Mouse (Mus musculus): Measurements from ENCODE around the gene Pde4d. TPM values are rescaled to one million over a fixed set of nuclear protein-coding genes. Genes with fewer than 3 reads are reported as not detected.

The Pde4d gene
- polyA plus RNA-seq, 1 experiment from 2014 or later = 19.1 TPM

- peaks cover 5% of the 10 kb centered on the region; the same call in 1 of the 2 replicates for H3K4me1 ChIP-seq
- H3K9ac ChIP-seq = no peak overlapping the region
- H3K36me3 ChIP-seq = no peaks in the 10 kb centered on the region
- no peak overlapping the region for H3K27ac ChIP-seq (replicated peaks)
- peak; percentile 63; the same call in 1 of the 2 replicates for ATAC-seq (ENCODE audit: insufficient number of reproducible peaks, low FRiP score, low TSS enrichment, low read depth)
- no peaks in the 10 kb centered on the region for H3K27me3 ChIP-seq
- no peak overlapping the region for H3K4me3 ChIP-seq (replicated peaks)
- H3K4me2 ChIP-seq (replicated peaks) = no peak overlapping the region
- WGBS = 77% methylated on average over 5 of the region's 5 CpGs
- H3K9me3 ChIP-seq (replicated peaks) = no peaks in the 10 kb centered on the region
Measured at GRCm38 (mm10) chr13:109806193-109806966, 1356.6 kb downstream of the Pde4d start.

- H3K36me3 ChIP-seq = no peaks in the 10 kb centered on the region
Measured at GRCm38 (mm10) chr13:109807036-109807435, 1357.3 kb downstream of the Pde4d start.

GRCm38 (mm10) chr13:109807446-109807845 is 1357.7 kb downstream of the Pde4d start:
- no peak overlapping the region for H3K4me2 ChIP-seq (replicated peaks)
- no peak overlapping the region for H3K4me3 ChIP-seq (replicated peaks)
- no peak overlapping the region for H3K9ac ChIP-seq
- peaks cover 5% of the 10 kb centered on the region; the same call in 1 of the 2 replicates for H3K4me1 ChIP-seq
- no peaks in the 10 kb centered on the region for H3K27me3 ChIP-seq
- 41% methylated on average over 3 of the region's 3 CpGs for WGBS
- no peaks in the 10 kb centered on the region for H3K36me3 ChIP-seq
- no peak overlapping the region for H3K27ac ChIP-seq (replicated peaks)
- no peaks in the 10 kb centered on the region for H3K9me3 ChIP-seq (replicated peaks)
- no peak for ATAC-seq (ENCODE audit: insufficient number of reproducible peaks, low FRiP score, low TSS enrichment, low read depth)

More at GRCm38 (mm10) chr13:109807036-109807435, 1357.3 kb downstream of the Pde4d start:
- H3K9ac ChIP-seq = no peak overlapping the region
- no peak overlapping the region for H3K27ac ChIP-seq (replicated peaks)
- peaks cover 5% of the 10 kb centered on the region; the same call in 1 of the 2 replicates for H3K4me1 ChIP-seq
- H3K9me3 ChIP-seq (replicated peaks) = no peaks in the 10 kb centered on the region
- 85% methylated on average over 2 of the region's 2 CpGs for WGBS
- no peak overlapping the region for H3K4me3 ChIP-seq (replicated peaks)
- ATAC-seq (ENCODE audit: insufficient number of reproducible peaks, low FRiP score, low TSS enrichment, low read depth) = no peak
- no peaks in the 10 kb centered on the region for H3K27me3 ChIP-seq
- no peak overlapping the region for H3K4me2 ChIP-seq (replicated peaks)

- Histone ChIP-seq H3K4me3 (replicated peaks) (no peak overlapping the region), H3K36me3 (no peaks in the 10 kb centered on the region), H3K4me1 (peaks cover 5% of the 10 kb centered on the region; the same call in 1 of the 2 replicates), H3K27ac (replicated peaks) (no peak overlapping the region), H3K9ac (no peak overlapping the region), H3K4me2 (replicated peaks) (no peak overlapping the region), H3K27me3 (no peaks in the 10 kb centered on the region), H3K9me3 (replicated peaks) (no peaks in the 10 kb centered on the region)
- no peak for ATAC-seq (ENCODE audit: insufficient number of reproducible peaks, low FRiP score, low TSS enrichment, low read depth)
- 54% methylated on average over 6 of the region's 6 CpGs for WGBS
Measured at GRCm38 (mm10) chr13:109808039-109808438, 1358.3 kb downstream of the Pde4d start.

GRCm38 (mm10) chr13:109808946-109809345 is 1359.2 kb downstream of the Pde4d start:
- H3K4me3 ChIP-seq (replicated peaks) = no peak overlapping the region
- H3K4me2 ChIP-seq (replicated peaks) = no peak overlapping the region
- no peaks in the 10 kb centered on the region for H3K36me3 ChIP-seq
- 71% methylated on average over 7 of the region's 7 CpGs for WGBS
- H3K9me3 ChIP-seq (replicated peaks) = no peaks in the 10 kb centered on the region
- no peak for ATAC-seq (ENCODE audit: insufficient number of reproducible peaks, low FRiP score, low TSS enrichment, low read depth)
- no peak overlapping the region for H3K9ac ChIP-seq
- H3K4me1 ChIP-seq = peaks cover 5% of the 10 kb centered on the region; the same call in 1 of the 2 replicates
- H3K27ac ChIP-seq (replicated peaks) = no peak overlapping the region
- H3K27me3 ChIP-seq = no peaks in the 10 kb centered on the region

- WGBS = 38% methylated on average over 4 of the region's 4 CpGs
Measured at GRCm38 (mm10) chr13:109809646-109810045, 1359.9 kb downstream of the Pde4d start.

GRCm38 (mm10) chr13:109813924-109814323 is 1364.2 kb downstream of the Pde4d start:
- no peak overlapping the region for H3K4me2 ChIP-seq (replicated peaks)
- no peaks in the 10 kb centered on the region for H3K9me3 ChIP-seq (replicated peaks)
- 73% methylated on average over 4 of the region's 4 CpGs for WGBS
- no peak overlapping the region for H3K27ac ChIP-seq (replicated peaks)
- no peak overlapping the region for H3K4me3 ChIP-seq (replicated peaks)
- H3K4me1 ChIP-seq = no peaks in the 10 kb centered on the region
- H3K9ac ChIP-seq = no peak overlapping the region
- no peaks in the 10 kb centered on the region for H3K27me3 ChIP-seq
- ATAC-seq (ENCODE audit: insufficient number of reproducible peaks, low FRiP score, low TSS enrichment, low read depth) = no peak
- no peaks in the 10 kb centered on the region for H3K36me3 ChIP-seq

More at GRCm38 (mm10) chr13:109809646-109810045, 1359.9 kb downstream of the Pde4d start:
- Histone ChIP-seq H3K4me1 (peaks cover 5% of the 10 kb centered on the region; the same call in 1 of the 2 replicates), H3K4me2 (replicated peaks) (no peak overlapping the region), H3K27me3 (no peaks in the 10 kb centered on the region), H3K27ac (replicated peaks) (no peak overlapping the region), H3K36me3 (no peaks in the 10 kb centered on the region), H3K9me3 (replicated peaks) (no peaks in the 10 kb centered on the region), H3K4me3 (replicated peaks) (no peak overlapping the region), H3K9ac (no peak overlapping the region)
- ATAC-seq (ENCODE audit: insufficient number of reproducible peaks, low FRiP score, low TSS enrichment, low read depth) = no peak

GRCm38 (mm10) chr13:109819071-109819470 is 1369.3 kb downstream of the Pde4d start:
- WGBS = 68% methylated on average over 3 of the region's 3 CpGs
- Histone ChIP-seq H3K9me3 (replicated peaks) (no peaks in the 10 kb centered on the region), H3K27ac (replicated peaks) (no peak overlapping the region), H3K36me3 (no peaks in the 10 kb centered on the region), H3K4me3 (replicated peaks) (no peak overlapping the region), H3K4me2 (replicated peaks) (no peak overlapping the region), H3K27me3 (no peaks in the 10 kb centered on the region), H3K4me1 (peaks cover 29% of the 10 kb centered on the region), H3K9ac (no peak overlapping the region)
- ATAC-seq (ENCODE audit: insufficient number of reproducible peaks, low FRiP score, low TSS enrichment, low read depth) = no peak

GRCm38 (mm10) chr13:109820141-109820540 is 1370.4 kb downstream of the Pde4d start:
- Histone ChIP-seq H3K27me3 (no peaks in the 10 kb centered on the region), H3K4me1 (peaks cover 35% of the 10 kb centered on the region), H3K4me3 (replicated peaks) (no peak overlapping the region), H3K27ac (replicated peaks) (no peak overlapping the region), H3K4me2 (replicated peaks) (no peak overlapping the region), H3K9me3 (replicated peaks) (no peaks in the 10 kb centered on the region), H3K9ac (no peak overlapping the region), H3K36me3 (no peaks in the 10 kb centered on the region)
- 49% methylated on average over 3 of the region's 3 CpGs for WGBS
- no peak for ATAC-seq (ENCODE audit: insufficient number of reproducible peaks, low FRiP score, low TSS enrichment, low read depth)

GRCm38 (mm10) chr13:109820866-109821265 is 1371.1 kb downstream of the Pde4d start:
- Histone ChIP-seq H3K27me3 (no peaks in the 10 kb centered on the region), H3K4me2 (replicated peaks) (no peak overlapping the region), H3K36me3 (no peaks in the 10 kb centered on the region), H3K4me3 (replicated peaks) (no peak overlapping the region), H3K9me3 (replicated peaks) (no peaks in the 10 kb centered on the region), H3K9ac (no peak overlapping the region), H3K27ac (replicated peaks) (no peak overlapping the region), H3K4me1 (peaks cover 35% of the 10 kb centered on the region)
- WGBS = 56% methylated on average over 3 of the region's 3 CpGs
- ATAC-seq (ENCODE audit: insufficient number of reproducible peaks, low FRiP score, low TSS enrichment, low read depth) = no peak

GRCm38 (mm10) chr13:109821725-109822412 is 1372.1 kb downstream of the Pde4d start:
- Histone ChIP-seq H3K9me3 (replicated peaks) (no peaks in the 10 kb centered on the region), H3K4me1 (peaks cover 35% of the 10 kb centered on the region), H3K9ac (peak overlapping the region; percentile 18; the same call in 1 of the 2 replicates), H3K4me2 (replicated peaks) (peak overlapping the region; percentile 52), H3K4me3 (replicated peaks) (peak overlapping the region; percentile 44), H3K27ac (replicated peaks) (peak overlapping the region; percentile 90), H3K36me3 (no peaks in the 10 kb centered on the region), H3K27me3 (no peaks in the 10 kb centered on the region)
- ATAC-seq (ENCODE audit: insufficient number of reproducible peaks, low FRiP score, low TSS enrichment, low read depth) = no peak; the same call in 1 of the 2 replicates
- whole genome bisulfite sequencing = 6% methylated on average over 8 of the region's 8 CpGs

Data from embryonic facial prominence, embryonic 15.5 days (tissue).